Comparison of ENCODE assay signal across 17 mouse cellular contexts in the genomic region with DNA sequence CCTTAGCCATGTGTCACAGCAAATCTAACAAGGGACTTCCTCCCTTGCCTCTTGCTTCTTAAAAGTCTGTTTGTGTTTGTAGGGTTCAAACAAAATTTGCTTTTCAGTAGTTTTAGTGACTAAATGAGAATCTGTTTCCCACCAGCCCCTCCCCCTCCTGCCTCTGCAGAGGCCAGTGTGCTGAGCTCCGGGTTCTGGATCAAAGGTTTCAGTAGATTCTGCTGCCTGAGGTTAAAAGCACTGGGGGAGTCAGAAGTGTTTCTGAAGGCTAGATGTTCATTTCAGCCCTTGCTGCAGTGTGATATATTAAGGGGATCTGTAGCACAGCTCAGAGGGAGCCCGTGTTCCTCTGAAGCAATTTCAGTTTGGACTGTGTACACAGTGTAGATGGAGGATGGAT.
DNase-seq lines count a peak whose midpoint lies in the region; ATAC-seq and TF ChIP-seq lines count a peak whose summit lies in the region.
"Had no signal": no experiment of that assay in that cellular context is flagged by ENCODE, and none has a peak within 500 bp of the region (broad histone marks: within the 10 kb centered on the region; RNA-seq: fewer than 3 reads in every experiment).

No protein-coding gene starts in this region.

- H3K36me3 ChIP-seq in heart, embryonic 13.5 days = 0 out of 2 replicates have a peak, but pooled peaks cover 4% of the 10 kb centered on the region
- 0 out of 2 replicates have a peak, but pooled peaks cover 9% of the 10 kb centered on the region for H3K36me3 ChIP-seq in midbrain, embryonic 10.5 days
- no peaks in the 10 kb centered on the region for H3K36me3 ChIP-seq in midbrain, embryonic 15.5 days (replicated peaks)
- no peaks in the 10 kb centered on the region for H3K36me3 ChIP-seq in embryonic facial prominence, embryonic 11.5 days (replicated peaks; ENCODE audit: control insufficient read depth, insufficient read depth, low read depth, low read length)
- H3K36me3 ChIP-seq in kidney, postnatal 0 days (ENCODE audit: insufficient read depth, low read length) = peaks cover 3% of the 10 kb centered on the region; the same call in 1 of the 2 replicates
- H3K36me3 ChIP-seq: forebrain, embryonic 15.5 days had no signal

- no peak overlapping the region for H3K4me3 ChIP-seq in heart, embryonic 13.5 days
- peak overlapping the region; percentile 16; the same call in 1 of the 2 replicates for H3K4me3 ChIP-seq in midbrain, embryonic 10.5 days
- no peak overlapping the region for H3K4me3 ChIP-seq in midbrain, embryonic 15.5 days
- no peak overlapping the region for H3K4me3 ChIP-seq in embryonic facial prominence, embryonic 11.5 days (ENCODE audit: low read depth, low read length)
- no peak overlapping the region for H3K4me3 ChIP-seq in kidney, postnatal 0 days (replicated peaks; ENCODE audit: low read depth, low read length)
- H3K4me3 ChIP-seq: forebrain, embryonic 15.5 days; gastrocnemius, adult 2 months; limb, embryonic 13.5 days had no signal

- no peak for DNase-seq in heart, adult 9 months (ENCODE audit: low spot score in 2 of 2)
- no peak for DNase-seq in midbrain, embryonic 10.5 days (ENCODE audit: low spot score)
- DNase-seq in embryonic facial prominence, embryonic 11.5 days (ENCODE audit: low spot score) = peak; percentile 35
- DNase-seq in kidney, postnatal 0 days (ENCODE audit: low spot score) = peak; percentile 41
- no peak for DNase-seq in MN1 (ENCODE audit: low spot score)
- no peak for DNase-seq in adrenal gland, postnatal 14 days
- DNase-seq: cerebellum, adult 11-12 months; cerebellum, postnatal 36 days; gastrocnemius, adult 2 months; heart, adult 18-20 months; lung, adult 2 months; right cerebral cortex, postnatal 14 days had no signal

- 27% methylated on average over 2 of the region's 2 CpGs for WGBS in heart, embryonic 13.5 days
- WGBS in midbrain, embryonic 10.5 days = 20% methylated on average over 2 of the region's 2 CpGs
- 12% methylated on average over 2 of the region's 2 CpGs for WGBS in midbrain, embryonic 15.5 days
- 14% methylated on average over 2 of the region's 2 CpGs for WGBS in embryonic facial prominence, embryonic 11.5 days
- 7% methylated on average over 2 of the region's 2 CpGs for WGBS in kidney, postnatal 0 days

- H3K27me3 ChIP-seq in heart, embryonic 13.5 days (replicated peaks) = no peaks in the 10 kb centered on the region
- peaks cover 10% of the 10 kb centered on the region; the same call in 1 of the 2 replicates for H3K27me3 ChIP-seq in midbrain, embryonic 10.5 days (ENCODE audit: low read depth, poor library complexity, severe bottlenecking)
- no peaks in the 10 kb centered on the region for H3K27me3 ChIP-seq in midbrain, embryonic 15.5 days (replicated peaks)
- no peaks in the 10 kb centered on the region for H3K27me3 ChIP-seq in embryonic facial prominence, embryonic 11.5 days (ENCODE audit: control insufficient read depth, insufficient read depth, low read length)
- H3K27me3 ChIP-seq in kidney, postnatal 0 days (ENCODE audit: insufficient read depth, low read length) = no peaks in the 10 kb centered on the region
- H3K27me3 ChIP-seq: forebrain, embryonic 15.5 days; limb, embryonic 13.5 days had no signal

- peaks cover 86% of the 10 kb centered on the region for H3K4me1 ChIP-seq in heart, embryonic 13.5 days
- peaks cover 90% of the 10 kb centered on the region for H3K4me1 ChIP-seq in midbrain, embryonic 10.5 days
- H3K4me1 ChIP-seq in midbrain, embryonic 15.5 days = peaks cover 57% of the 10 kb centered on the region
- peaks cover 9% of the 10 kb centered on the region for H3K4me1 ChIP-seq in embryonic facial prominence, embryonic 11.5 days (ENCODE audit: control insufficient read depth, insufficient read depth, low read length)
- H3K4me1 ChIP-seq in kidney, postnatal 0 days (replicated peaks; ENCODE audit: insufficient read depth, low read length) = peaks cover 35% of the 10 kb centered on the region

- ATAC-seq in heart, embryonic 13.5 days (ENCODE audit: extremely low read depth, insufficient number of reproducible peaks, low FRiP score, low TSS enrichment) = no peak
- no peak for ATAC-seq in midbrain, embryonic 15.5 days (replicated peaks)
- ATAC-seq in embryonic facial prominence, embryonic 11.5 days (replicated peaks; ENCODE audit: insufficient number of reproducible peaks, low FRiP score, low TSS enrichment, low read depth) = no peak
- ATAC-seq in kidney, postnatal 0 days (replicated peaks; ENCODE audit: low FRiP score, low read depth) = no peak
- ATAC-seq: forebrain, embryonic 15.5 days had no signal

- no peak overlapping the region for H3K4me2 ChIP-seq in heart, embryonic 13.5 days
- H3K4me2 ChIP-seq in midbrain, embryonic 15.5 days = no peak overlapping the region
- no peak overlapping the region for H3K4me2 ChIP-seq in embryonic facial prominence, embryonic 11.5 days (ENCODE audit: low read depth, low read length)
- H3K4me2 ChIP-seq in kidney, postnatal 0 days (ENCODE audit: low read length) = no peak overlapping the region
- H3K4me2 ChIP-seq: forebrain, embryonic 15.5 days; limb, embryonic 13.5 days had no signal

- 0 out of 2 replicates have a peak overlapping the region, but pooled peaks have one; percentile 15 for H3K27ac ChIP-seq in heart, embryonic 13.5 days (replicated peaks)
- H3K27ac ChIP-seq in midbrain, embryonic 10.5 days (replicated peaks) = peak overlapping the region; percentile 59
- no peak overlapping the region for H3K27ac ChIP-seq in midbrain, embryonic 15.5 days
- no peak overlapping the region; the same call in 1 of the 2 replicates for H3K27ac ChIP-seq in embryonic facial prominence, embryonic 11.5 days (replicated peaks; ENCODE audit: low read depth, low read length)
- H3K27ac ChIP-seq in kidney, postnatal 0 days = no peak overlapping the region
- H3K27ac ChIP-seq: forebrain, embryonic 15.5 days; gastrocnemius, adult 2 months; limb, embryonic 13.5 days; stomach, postnatal 0 days had no signal

- no peak for TF ChIP-seq CTCF in kidney, postnatal 0 days (IDR thresholded peaks at IDR 0.05; ENCODE audit: low read depth)

- peak overlapping the region; percentile 19; the same call in 1 of the 2 replicates for H3K9ac ChIP-seq in heart, embryonic 13.5 days
- H3K9ac ChIP-seq in midbrain, embryonic 15.5 days = no peak overlapping the region
- H3K9ac ChIP-seq in embryonic facial prominence, embryonic 11.5 days (replicated peaks; ENCODE audit: low read length) = 0 out of 2 replicates have a peak overlapping the region, but pooled peaks have one; percentile 27
- no peak overlapping the region for H3K9ac ChIP-seq in kidney, postnatal 0 days (ENCODE audit: low read depth, low read length)
- H3K9ac ChIP-seq: forebrain, embryonic 15.5 days; limb, embryonic 13.5 days had no signal

- H3K9me3 ChIP-seq in heart, embryonic 13.5 days = no peaks in the 10 kb centered on the region
- H3K9me3 ChIP-seq in midbrain, embryonic 10.5 days (replicated peaks) = no peaks in the 10 kb centered on the region
- H3K9me3 ChIP-seq in midbrain, embryonic 15.5 days = no peaks in the 10 kb centered on the region
- H3K9me3 ChIP-seq in embryonic facial prominence, embryonic 11.5 days (replicated peaks; ENCODE audit: control insufficient read depth, low read length) = no peaks in the 10 kb centered on the region
- H3K9me3 ChIP-seq in kidney, postnatal 0 days (replicated peaks; ENCODE audit: low read length) = no peaks in the 10 kb centered on the region
- H3K9me3 ChIP-seq: forebrain, embryonic 15.5 days; limb, embryonic 13.5 days had no signal

Comparison
In these comparisons a context has a peak if more than half of its experiments do, and no peak if none do; other contexts are left out.
1. H3K27ac ChIP-seq: peak in heart, embryonic 13.5 days (single experiment) and midbrain, embryonic 10.5 days (single experiment); none in midbrain, embryonic 15.5 days (single experiment), embryonic facial prominence, embryonic 11.5 days (single experiment) and kidney, postnatal 0 days (single experiment).
2. H3K9ac ChIP-seq: peak in heart, embryonic 13.5 days (single experiment) and embryonic facial prominence, embryonic 11.5 days (single experiment); none in midbrain, embryonic 15.5 days (single experiment) and kidney, postnatal 0 days (single experiment).
3. DNase-seq: peak in embryonic facial prominence, embryonic 11.5 days (single experiment) and kidney, postnatal 0 days (single experiment); none in heart, adult 9 months (0 of 2), midbrain, embryonic 10.5 days (single experiment), MN1 (single experiment) and adrenal gland, postnatal 14 days (single experiment).